Mouse (Mus musculus) heart, postnatal 36 days (tissue): ENCODE measurements at regions not wholly inside any gene's neighbourhood (a gene's known extent, or its start where the extent isn't known, plus 50 kb on each side); places are given as distances from the start of the nearest gene placed in this dataset.

Source experiments
- DNase-seq, 2 experiments: peaks; one replicate each; pipeline ENCODE4 v3.0.0; 2021 to 2022
- intact Hi-C: fragments of 180-260 bp; cut with DNase I; formaldehyde crosslinking; loops from one replicate; pipeline ENCODE4 v1.15.1; 2025

- intact Hi-C loops, result no loop called here
- DNase-seq, result no peak
Measured at GRCm38 (mm10) chr9:41470010-41470409, 308.5 kb upstream of the Ubash3b start.

- intact Hi-C loops, result no loop called here
- DNase-seq, result no peak
Measured at GRCm38 (mm10) chr9:41469414-41469813, 307.9 kb upstream of the Ubash3b start.

GRCm38 (mm10) chr9:41464057-41464685 lies 302.7 kb upstream of the Ubash3b start:
- intact Hi-C loops, result loop anchor here (5.0 kb wide), 2 partner anchors 137 to 428 kb away; no protein-coding TSS in a partner anchor
- DNase-seq, result no peak

GRCm38 (mm10) chr9:41461742-41462141 lies 300.2 kb upstream of the Ubash3b start:
- intact Hi-C loops, result loop anchor here (1.0 to 5.0 kb wide), 4 partner anchors 85 to 431 kb away; no protein-coding TSS in a partner anchor
- peak; percentile 96 to 97 for DNase-seq

- intact Hi-C loops, result loop anchor here (1.0 to 5.0 kb wide), 4 partner anchors 84 to 432 kb away; no protein-coding TSS in a partner anchor
Measured at GRCm38 (mm10) chr9:41460709-41461108, 299.2 kb upstream of the Ubash3b start.

GRCm38 (mm10) chr9:41457003-41457402 lies 295.5 kb upstream of the Ubash3b start:
- intact Hi-C loops, result no loop called here
- DNase-seq, result no peak

More at GRCm38 (mm10) chr9:41460709-41461108, 299.2 kb upstream of the Ubash3b start:
- no peak for DNase-seq

- intact Hi-C loops, result no loop called here
- DNase-seq, result no peak
Measured at GRCm38 (mm10) chr9:41451738-41452137, 290.2 kb upstream of the Ubash3b start.

- DNase-seq, result no peak
- intact Hi-C loops, result loop anchor here (5.0 to 10.0 kb wide), 2 partner anchors 122 to 826 kb away; no protein-coding TSS in a partner anchor
Measured at GRCm38 (mm10) chr9:41449233-41449632, 287.7 kb upstream of the Ubash3b start.

GRCm38 (mm10) chr9:41447902-41448301 lies 286.4 kb upstream of the Ubash3b start:
- peak in 1 of 2 experiments; percentile 9 for DNase-seq
- intact Hi-C loops, result loop anchor here (5.0 to 10.0 kb wide), 2 partner anchors 121 to 827 kb away; no protein-coding TSS in a partner anchor

- DNase-seq, result peak; percentile 64 to 66
- intact Hi-C loops, result loop anchor here (5.0 to 10.0 kb wide), 2 partner anchors 120 to 827 kb away; no protein-coding TSS in a partner anchor
Measured at GRCm38 (mm10) chr9:41447211-41447875, 285.8 kb upstream of the Ubash3b start.

GRCm38 (mm10) chr9:41446431-41447203 lies 285.1 kb upstream of the Ubash3b start:
- peak in 1 of 2 experiments; percentile 11 for DNase-seq
- intact Hi-C loops, result loop anchor here (5.0 to 10.0 kb wide), 2 partner anchors 119 to 828 kb away; no protein-coding TSS in a partner anchor

GRCm38 (mm10) chr9:41442418-41442817 lies 280.9 kb upstream of the Ubash3b start:
- no peak for DNase-seq
- intact Hi-C loops, result loop anchor here (5.0 to 10.0 kb wide), 2 partner anchors 50 to 832 kb away; no protein-coding TSS in a partner anchor

GRCm38 (mm10) chr9:41439979-41440378 lies 278.5 kb upstream of the Ubash3b start:
- intact Hi-C loops, result loop anchor here (5.0 to 10.0 kb wide), 2 partner anchors 48 to 835 kb away; no protein-coding TSS in a partner anchor
- peak in 1 of 2 experiments; percentile 25 for DNase-seq

GRCm38 (mm10) chr9:41438141-41438540 lies 276.6 kb upstream of the Ubash3b start:
- intact Hi-C loops, result no loop called here
- DNase-seq, result no peak

GRCm38 (mm10) chr9:41430391-41431343 lies 269.2 kb upstream of the Ubash3b start:
- DNase-seq, result peak in 1 of 2 experiments; percentile 16
- intact Hi-C loops, result no loop called here

GRCm38 (mm10) chr9:41429711-41430390 lies 268.4 kb upstream of the Ubash3b start:
- intact Hi-C loops, result no loop called here
- no peak for DNase-seq

GRCm38 (mm10) chr9:41429236-41429635 lies 267.7 kb upstream of the Ubash3b start:
- intact Hi-C loops, result no loop called here
- DNase-seq, result no peak

GRCm38 (mm10) chr9:41426698-41427097 lies 265.2 kb upstream of the Ubash3b start:
- no peak for DNase-seq
- intact Hi-C loops, result no loop called here

- intact Hi-C loops, result no loop called here
- no peak for DNase-seq
Measured at GRCm38 (mm10) chr9:41425225-41425624, 263.7 kb upstream of the Ubash3b start.
